Mouse (Mus musculus) megakaryocyte, embryonic 14.5 days (primary cell): ENCODE data around the gene Tbc1d2b.

Experiments
- FLI1 ChIP-seq: IDR thresholded peaks from 2 replicates; pipeline ENCODE4 v1.6.1; 2012; ENCODE audit warnings: low read length, inconsistent platforms, mixed read lengths
- GATA1 ChIP-seq: IDR thresholded peaks from 3 replicates; pipeline ENCODE4 v1.6.1; 2012; ENCODE audit warnings: mixed read lengths, low read length, inconsistent platforms, borderline replicate concordance

DNA sequence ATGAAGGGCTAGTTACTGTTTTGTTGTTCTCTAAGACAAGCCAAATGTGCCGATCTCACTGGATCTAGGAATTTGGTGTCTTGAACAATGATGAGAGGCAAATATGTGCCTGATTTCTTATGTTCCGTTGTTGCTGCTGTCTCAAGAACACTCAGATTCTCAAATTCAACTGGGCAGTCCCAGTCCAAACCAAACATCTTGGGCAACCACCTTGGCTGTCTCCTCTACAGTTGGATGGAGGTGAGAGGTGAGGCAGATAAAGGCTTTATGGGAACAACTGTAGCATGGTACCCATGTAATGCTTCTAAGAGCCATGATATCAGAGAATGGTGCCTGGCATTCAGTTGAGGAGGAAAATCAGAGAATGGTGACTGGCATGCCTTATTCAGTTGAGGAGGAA, 17.4 kb downstream of the Tbc1d2b start:
- TF ChIP-seq GATA1 (no peak), FLI1 (no peak)
